Mouse (Mus musculus) WW6 (cell line): ENCODE measurements around the gene Cbx7.
"Not testable (repeated sequence)": the region's sequence is repeated elsewhere in the genome, so short reads cannot be mapped to it uniquely, and the experiment has no call there.

Experiments
- DNase-seq: peaks from one replicate; pipeline ENCODE4 v3.0.0-alpha.2; 2013; ENCODE audit warnings: low read depth, low spot score

Cbx7 gene

GRCm38 (mm10) chr15:79927637-79928122 lies 43.2 kb downstream of the Cbx7 start:
- DNase-seq = peak; percentile 73

GRCm38 (mm10) chr15:79926856-79927416 lies 44.0 kb downstream of the Cbx7 start:
- DNase-seq = no peak

GRCm38 (mm10) chr15:79919787-79920186 lies 51.1 kb downstream of the Cbx7 start:
- no peak for DNase-seq

- DNase-seq = no peak
Observed at GRCm38 (mm10) chr15:79918485-79918884, 52.4 kb downstream of the Cbx7 start.

GRCm38 (mm10) chr15:79917111-79917720 lies 53.7 kb downstream of the Cbx7 start:
- no peak for DNase-seq

GRCm38 (mm10) chr15:79916150-79916549 lies 54.8 kb downstream of the Cbx7 start:
- DNase-seq = no peak

- no peak for DNase-seq
Observed at GRCm38 (mm10) chr15:79914357-79914756, 56.6 kb downstream of the Cbx7 start.

GRCm38 (mm10) chr15:79913761-79914346 lies 57.1 kb downstream of the Cbx7 start:
- DNase-seq = no peak

- no peak for DNase-seq
Observed at GRCm38 (mm10) chr15:79911339-79911738, 59.6 kb downstream of the Cbx7 start.

GRCm38 (mm10) chr15:79910812-79911211 lies 60.1 kb downstream of the Cbx7 start:
- not testable (repeated sequence) for DNase-seq

- not testable (repeated sequence) for DNase-seq
Observed at GRCm38 (mm10) chr15:79909006-79909405, 61.9 kb downstream of the Cbx7 start.

GRCm38 (mm10) chr15:79906855-79907254 lies 64.1 kb downstream of the Cbx7 start:
- peak; percentile 86 for DNase-seq

GRCm38 (mm10) chr15:79905211-79905610 lies 65.7 kb downstream of the Cbx7 start:
- no peak for DNase-seq

GRCm38 (mm10) chr15:79904678-79905077 lies 66.2 kb downstream of the Cbx7 start:
- not testable (repeated sequence) for DNase-seq

- no peak for DNase-seq
Observed at GRCm38 (mm10) chr15:79903963-79904362, 67.0 kb downstream of the Cbx7 start.

GRCm38 (mm10) chr15:79903081-79903480 lies 67.8 kb downstream of the Cbx7 start:
- not testable (repeated sequence) for DNase-seq

GRCm38 (mm10) chr15:79901399-79901798 lies 69.5 kb downstream of the Cbx7 start:
- DNase-seq = no peak

GRCm38 (mm10) chr15:79900751-79901150 lies 70.2 kb downstream of the Cbx7 start:
- DNase-seq = no peak

- DNase-seq = no peak
Observed at GRCm38 (mm10) chr15:79899828-79900510, 71.0 kb downstream of the Cbx7 start.

GRCm38 (mm10) chr15:79898988-79899387 lies 71.9 kb downstream of the Cbx7 start:
- no peak for DNase-seq

- no peak for DNase-seq
Observed at GRCm38 (mm10) chr15:79896080-79896725, 74.7 kb downstream of the Cbx7 start.
